ENCODE assay signal across 21 mouse cellular contexts in genomic region chr1:37341347-37341746, GRCm38 (mm10). TPM values are rescaled to one million over a fixed set of nuclear protein-coding genes. Genes with fewer than 3 reads are reported as not detected.
A peak's percentile ranks its signal among the peaks of the same experiment; 100 is the strongest.
DNase-seq lines count a peak whose midpoint lies in the region; ATAC-seq and TF ChIP-seq lines count a peak whose summit lies in the region.
"Had no signal": no experiment of that assay in that cellular context is flagged by ENCODE, and none has a peak within 500 bp of the region (broad histone marks: within the 10 kb centered on the region; RNA-seq: fewer than 3 reads in every experiment).

No protein-coding gene starts in this region.

- no peak for TF ChIP-seq CTCF in stomach, postnatal 0 days (IDR thresholded peaks at IDR 0.05; ENCODE audit: low read depth)
- no peak for TF ChIP-seq CTCF in liver, embryonic 14.5 days (IDR thresholded peaks at IDR 0.05; ENCODE audit: low read depth)

- DNase-seq in hindbrain, embryonic 10.5 days (ENCODE audit: low spot score): no peak
- DNase-seq in stomach, postnatal 0 days (ENCODE audit: low spot score): no peak
- DNase-seq in liver, embryonic 14.5 days (ENCODE audit: low read depth in 3 of 3, low spot score in 3 of 3): no peak
- DNase-seq in yolk sac, embryonic 10.5 days (ENCODE audit: low spot score): peak; percentile 48
- no peak for DNase-seq in MN1 (ENCODE audit: low spot score)
- DNase-seq in spleen, adult 18-20 months: no peak
- DNase-seq: gastrocnemius, postnatal 10 days; kidney, adult 2 months; kidney, postnatal 36 days; right cerebral cortex, adult 18-20 months; right cerebral cortex, postnatal 4 days; thymus, postnatal 14 days had no signal

- no peak overlapping the region for H3K27ac ChIP-seq in hindbrain, embryonic 12.5 days
- no peak overlapping the region for H3K27ac ChIP-seq in hindbrain, embryonic 10.5 days
- no peak overlapping the region for H3K27ac ChIP-seq in stomach, embryonic 15.5 days
- no peak overlapping the region; the same call in 1 of the 2 replicates for H3K27ac ChIP-seq in stomach, postnatal 0 days (replicated peaks)
- no peak overlapping the region for H3K27ac ChIP-seq in liver, embryonic 14.5 days
- H3K27ac ChIP-seq: forebrain, embryonic 15.5 days; hindbrain, postnatal 0 days; macrophage; neural tube, embryonic 13.5 days had no signal

- no peak overlapping the region for H3K4me3 ChIP-seq in hindbrain, embryonic 12.5 days
- H3K4me3 ChIP-seq in hindbrain, embryonic 10.5 days: no peak overlapping the region
- H3K4me3 ChIP-seq in stomach, embryonic 15.5 days (replicated peaks): no peak overlapping the region
- H3K4me3 ChIP-seq in stomach, postnatal 0 days (ENCODE audit: low read depth, low read length): no peak overlapping the region
- H3K4me3 ChIP-seq in liver, embryonic 14.5 days (ENCODE audit: insufficient read depth in 1 of 2, low read depth in 2 of 2, low read length in 2 of 2): no peak overlapping the region
- H3K4me3 ChIP-seq: forebrain, embryonic 15.5 days; myocyte; neural tube, embryonic 13.5 days had no signal

- TF ChIP-seq EP300 in stomach, postnatal 0 days (optimal IDR thresholded peaks at IDR 0.05): no peak
- TF ChIP-seq EP300 in liver, embryonic 14.5 days (IDR thresholded peaks at IDR 0.05; ENCODE audit: low read depth): no peak

- H3K36me3 ChIP-seq in hindbrain, embryonic 12.5 days: no peaks in the 10 kb centered on the region
- H3K36me3 ChIP-seq in hindbrain, embryonic 10.5 days: no peaks in the 10 kb centered on the region
- no peaks in the 10 kb centered on the region for H3K36me3 ChIP-seq in stomach, embryonic 15.5 days
- no peaks in the 10 kb centered on the region for H3K36me3 ChIP-seq in stomach, postnatal 0 days (ENCODE audit: control insufficient read depth, insufficient read depth, low read length)
- H3K36me3 ChIP-seq in liver, embryonic 14.5 days (replicated peaks; ENCODE audit: control insufficient read depth, insufficient read depth, low read depth): no peaks in the 10 kb centered on the region
- H3K36me3 ChIP-seq: forebrain, embryonic 15.5 days; neural tube, embryonic 13.5 days had no signal

- H3K4me2 ChIP-seq in hindbrain, embryonic 12.5 days (replicated peaks): no peak overlapping the region
- no peak overlapping the region for H3K4me2 ChIP-seq in stomach, embryonic 15.5 days
- H3K4me2 ChIP-seq in stomach, postnatal 0 days (replicated peaks; ENCODE audit: low read depth): no peak overlapping the region
- no peak overlapping the region for H3K4me2 ChIP-seq in liver, embryonic 14.5 days (ENCODE audit: low read depth)
- H3K4me2 ChIP-seq: forebrain, embryonic 15.5 days; neural tube, embryonic 13.5 days had no signal

- ATAC-seq in hindbrain, embryonic 12.5 days (ENCODE audit: low FRiP score): no peak
- ATAC-seq in stomach, embryonic 15.5 days (ENCODE audit: insufficient read depth, low FRiP score, low read depth): 0 out of 2 replicates have a peak, but pooled peaks have one; percentile 29
- no peak for ATAC-seq in stomach, postnatal 0 days (ENCODE audit: low FRiP score, low TSS enrichment)
- ATAC-seq in liver, embryonic 14.5 days (ENCODE audit: insufficient read depth): peak; percentile 73
- ATAC-seq: activated CD4-positive, CD25-positive, alpha-beta regulatory T cell, adult 4 months; forebrain, embryonic 15.5 days; midbrain, embryonic 16.5 days had no signal

- no peaks in the 10 kb centered on the region for H3K27me3 ChIP-seq in hindbrain, embryonic 12.5 days
- H3K27me3 ChIP-seq in hindbrain, embryonic 10.5 days (ENCODE audit: insufficient read depth, poor library complexity, severe bottlenecking): no peaks in the 10 kb centered on the region
- H3K27me3 ChIP-seq in stomach, embryonic 15.5 days (replicated peaks): no peaks in the 10 kb centered on the region
- no peaks in the 10 kb centered on the region for H3K27me3 ChIP-seq in stomach, postnatal 0 days (ENCODE audit: control insufficient read depth, insufficient read depth, low read length)
- H3K27me3 ChIP-seq in liver, embryonic 14.5 days (ENCODE audit: control insufficient read depth, insufficient read depth, low read length): no peaks in the 10 kb centered on the region
- H3K27me3 ChIP-seq: forebrain, embryonic 15.5 days; neural tube, embryonic 13.5 days had no signal

- H3K4me1 ChIP-seq in hindbrain, embryonic 12.5 days: peaks cover 5% of the 10 kb centered on the region; the same call in 1 of the 2 replicates
- H3K4me1 ChIP-seq in hindbrain, embryonic 10.5 days (replicated peaks): 0 out of 2 replicates have a peak, but pooled peaks cover 8% of the 10 kb centered on the region
- no peaks in the 10 kb centered on the region for H3K4me1 ChIP-seq in stomach, embryonic 15.5 days
- no peaks in the 10 kb centered on the region for H3K4me1 ChIP-seq in stomach, postnatal 0 days (replicated peaks; ENCODE audit: control insufficient read depth, insufficient read depth)
- peaks cover 0 to 6% of the 10 kb centered on the region in 2 experiments; a peak in 2 of 4 replicates for H3K4me1 ChIP-seq in liver, embryonic 14.5 days (replicated peaks; ENCODE audit: control insufficient read depth in 2 of 2, insufficient read depth in 2 of 2, low read length in 1 of 2)
- H3K4me1 ChIP-seq: forebrain, embryonic 15.5 days had no signal

- WGBS in hindbrain, embryonic 12.5 days: 83% methylated on average over 5 of the region's 5 CpGs
- WGBS in hindbrain, embryonic 10.5 days: 75% methylated on average over 5 of the region's 5 CpGs
- WGBS in stomach, embryonic 15.5 days: 66% methylated on average over 5 of the region's 5 CpGs
- 53% methylated on average over 5 of the region's 5 CpGs for WGBS in stomach, postnatal 0 days
- WGBS in liver, embryonic 14.5 days (ENCODE audit: insufficient replicate concordance): 60% methylated on average over 5 of the region's 5 CpGs

- 0 out of 2 replicates have a peak overlapping the region, but pooled peaks have one; percentile 27 for H3K9ac ChIP-seq in hindbrain, embryonic 12.5 days
- no peak overlapping the region for H3K9ac ChIP-seq in stomach, embryonic 15.5 days
- H3K9ac ChIP-seq in stomach, postnatal 0 days (ENCODE audit: low read length): no peak overlapping the region
- no peak overlapping the region for H3K9ac ChIP-seq in liver, embryonic 14.5 days (replicated peaks)
- H3K9ac ChIP-seq: forebrain, embryonic 15.5 days; neural tube, embryonic 13.5 days had no signal

- H3K9me3 ChIP-seq in hindbrain, embryonic 12.5 days (replicated peaks): no peaks in the 10 kb centered on the region
- no peaks in the 10 kb centered on the region for H3K9me3 ChIP-seq in hindbrain, embryonic 10.5 days
- H3K9me3 ChIP-seq in stomach, embryonic 15.5 days: no peaks in the 10 kb centered on the region
- H3K9me3 ChIP-seq in stomach, postnatal 0 days (ENCODE audit: control insufficient read depth, low read length): no peaks in the 10 kb centered on the region
- no peaks in the 10 kb centered on the region for H3K9me3 ChIP-seq in liver, embryonic 14.5 days (ENCODE audit: control insufficient read depth, low read length)
- H3K9me3 ChIP-seq: forebrain, embryonic 15.5 days; neural tube, embryonic 13.5 days had no signal

RNA-seq across cellular contexts. Expression of gene Inpp4a, which starts 41.7 kb away (rescaled TPM):
- polyA plus RNA-seq in hindbrain, embryonic 12.5 days (2016; fragmentation: Nextera tagmentation; extraction: Ambion mirVana): 33.7 and 36.1 TPM in 2 replicates
- polyA plus RNA-seq in hindbrain, embryonic 10.5 days (2016; fragmentation: Nextera tagmentation; extraction: Ambion mirVana): 14.5 and 21.8 TPM in 2 replicates
- 18.8 and 19.1 TPM in 2 replicates for polyA plus RNA-seq in stomach, embryonic 15.5 days (2015; fragmentation: Nextera tagmentation; extraction: Ambion mirVana)
- polyA plus RNA-seq in stomach, postnatal 0 days (2015; fragmentation: Nextera tagmentation; extraction: Ambion mirVana): 10.6 and 12.0 TPM in 2 replicates
- 1.4 and 1.7 TPM in 2 replicates for polyA plus RNA-seq in liver, embryonic 14.5 days (2012; rRNA removed)
- polyA plus RNA-seq in liver, embryonic 14.5 days (2014; fragmentation: Nextera tagmentation; extraction: Ambion mirVana): 2.1 and 2.2 TPM in 2 replicates

Comparison
In these comparisons a context has a peak if more than half of its experiments do, and no peak if none do; other contexts are left out.
1. ATAC-seq: peak in stomach, embryonic 15.5 days (single experiment) and liver, embryonic 14.5 days (single experiment); none in hindbrain, embryonic 12.5 days (single experiment) and stomach, postnatal 0 days (single experiment).